Mouse (Mus musculus): ENCODE measurements at regions not wholly inside any gene's neighbourhood (a gene's known extent, or its start where the extent isn't known, plus 50 kb on each side); places are given as distances from the start of the nearest gene placed in this dataset.

DNA sequence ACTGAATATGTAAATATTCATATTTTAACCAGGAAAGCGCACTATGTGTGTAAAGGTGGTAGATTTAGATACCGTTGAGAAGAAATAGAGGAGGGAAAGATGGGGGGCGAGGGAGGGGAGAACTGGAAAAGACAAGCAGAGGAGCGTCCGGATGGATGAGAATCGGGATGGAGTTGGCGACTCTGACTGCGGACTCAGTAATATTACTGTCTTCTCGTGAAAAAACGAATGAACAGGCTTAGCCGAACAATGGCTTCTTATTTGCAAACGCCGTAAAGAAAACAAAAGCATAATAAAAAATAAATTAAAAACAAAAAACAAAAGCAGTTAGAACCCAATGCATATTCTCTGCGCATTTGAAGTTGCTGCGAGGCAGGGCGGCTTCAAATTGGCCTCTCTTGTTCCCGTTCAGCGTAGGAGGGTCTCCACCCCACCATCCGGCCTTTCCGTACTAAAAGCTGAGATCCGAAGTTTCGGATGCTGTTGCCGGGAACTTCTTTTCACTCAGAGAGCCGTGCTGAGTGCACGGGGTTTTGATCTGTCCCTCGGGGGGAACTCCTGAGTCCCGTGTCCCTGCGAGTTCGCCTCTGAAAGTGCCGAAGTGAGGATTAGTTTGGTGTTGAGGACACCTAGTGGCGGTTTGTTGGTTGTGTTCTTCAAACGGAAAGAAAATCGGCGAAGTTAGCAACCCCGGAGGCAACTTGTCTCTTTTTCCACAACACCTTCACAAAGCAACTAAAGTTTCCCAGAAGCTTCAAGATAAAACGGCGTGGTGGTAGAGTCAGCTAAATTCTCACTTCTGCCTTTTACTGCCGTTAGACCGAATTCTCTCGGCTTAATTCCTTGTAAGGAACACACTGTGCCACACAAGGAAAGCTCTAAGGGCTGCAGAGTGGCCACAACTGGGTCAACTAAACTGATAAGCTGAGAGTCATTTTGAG lies 154.7 kb upstream of the Dmrta1 start:
- Histone ChIP-seq H3K9ac (replicated peaks; ENCODE audit: low read depth, low read length) (no peak overlapping the region), H3K4me1 (ENCODE audit: control insufficient read depth, insufficient read depth) (0 out of 2 replicates have a peak, but pooled peaks cover 5% of the 10 kb centered on the region), H3K36me3 (replicated peaks; ENCODE audit: control insufficient read depth, insufficient read depth, low read length) (no peaks in the 10 kb centered on the region), H3K4me2 (ENCODE audit: low read depth, low read length) (peak overlapping the region; percentile 90), H3K4me3 (ENCODE audit: low read depth, low read length) (peak overlapping the region; percentile 56), H3K27ac (ENCODE audit: low read depth) (no peak overlapping the region), H3K27me3 (ENCODE audit: control insufficient read depth, insufficient read depth, low read length) (peaks cover 21% of the 10 kb centered on the region; the same call in 1 of the 2 replicates), H3K9me3 (replicated peaks; ENCODE audit: control insufficient read depth, low read length) (no peaks in the 10 kb centered on the region)
- ATAC-seq (ENCODE audit: insufficient read depth, low read depth) (peak; percentile 63), DNase-seq (ENCODE audit: low spot score) (peak; percentile 63)
- TF ChIP-seq EP300 (IDR thresholded peaks at IDR 0.05; ENCODE audit: low read depth): no peak
- TF ChIP-seq CTCF (IDR thresholded peaks at IDR 0.05; ENCODE audit: low read depth): peak; percentile 77
- WGBS: 2% methylated on average over 40 of the region's 40 CpGs

DNA sequence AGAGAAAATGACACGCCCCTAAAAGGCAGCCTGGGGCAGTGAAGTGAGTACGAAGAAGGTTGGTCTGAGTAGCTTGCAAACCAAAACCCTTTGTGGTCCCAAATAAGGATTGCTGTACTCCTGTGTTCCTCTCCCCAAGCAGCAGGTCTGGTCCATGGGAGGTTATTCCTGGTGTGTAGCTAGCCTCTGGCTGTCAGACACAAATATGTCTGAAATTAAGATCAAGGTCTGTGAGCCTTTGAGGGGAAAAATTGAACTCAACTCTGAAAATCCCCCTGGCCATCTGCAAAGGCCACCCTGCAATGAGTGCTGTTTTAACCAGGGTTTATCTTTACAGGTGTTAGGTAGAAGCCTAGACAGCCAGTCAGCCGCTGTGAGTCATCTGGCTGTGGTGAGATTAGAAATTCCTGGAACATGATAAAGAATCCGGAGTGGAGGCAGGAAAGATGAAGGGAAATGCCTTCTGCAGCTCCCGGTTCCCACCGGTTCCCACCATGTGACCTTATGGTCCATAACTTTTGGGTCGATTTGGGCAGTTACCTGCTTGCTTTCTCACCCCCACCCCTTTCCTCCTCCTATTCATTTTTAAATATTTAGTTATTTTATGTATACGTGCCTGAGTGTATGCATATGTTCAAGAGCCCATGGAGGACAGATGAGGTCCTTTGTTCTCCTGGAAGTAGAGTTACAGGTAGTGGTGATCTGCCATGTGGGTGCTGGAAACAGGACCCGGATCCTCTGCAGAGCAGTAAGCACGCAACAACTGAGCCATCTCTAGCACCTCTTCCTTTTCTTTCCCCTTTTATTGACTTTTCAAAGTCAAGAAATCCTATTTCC lies 155.6 kb upstream of the Dmrta1 start:
- DNase-seq (ENCODE audit: low spot score) (no peak), ATAC-seq (ENCODE audit: insufficient read depth, low read depth) (no peak)
- Histone ChIP-seq H3K36me3 (replicated peaks; ENCODE audit: control insufficient read depth, insufficient read depth, low read length) (no peaks in the 10 kb centered on the region), H3K4me2 (ENCODE audit: low read depth, low read length) (peak overlapping the region; percentile 90), H3K9me3 (replicated peaks; ENCODE audit: control insufficient read depth, low read length) (no peaks in the 10 kb centered on the region), H3K9ac (replicated peaks; ENCODE audit: low read depth, low read length) (no peak overlapping the region), H3K27ac (ENCODE audit: low read depth) (no peak overlapping the region), H3K4me1 (ENCODE audit: control insufficient read depth, insufficient read depth) (0 out of 2 replicates have a peak, but pooled peaks cover 5% of the 10 kb centered on the region), H3K4me3 (ENCODE audit: low read depth, low read length) (peak overlapping the region; percentile 56), H3K27me3 (ENCODE audit: control insufficient read depth, insufficient read depth, low read length) (peaks cover 21% of the 10 kb centered on the region; the same call in 1 of the 2 replicates)
- TF ChIP-seq EP300 (IDR thresholded peaks at IDR 0.05; ENCODE audit: low read depth): no peak
- TF ChIP-seq CTCF (IDR thresholded peaks at IDR 0.05; ENCODE audit: low read depth): no peak
- WGBS: 10% methylated on average over 10 of the region's 10 CpGs

DNA sequence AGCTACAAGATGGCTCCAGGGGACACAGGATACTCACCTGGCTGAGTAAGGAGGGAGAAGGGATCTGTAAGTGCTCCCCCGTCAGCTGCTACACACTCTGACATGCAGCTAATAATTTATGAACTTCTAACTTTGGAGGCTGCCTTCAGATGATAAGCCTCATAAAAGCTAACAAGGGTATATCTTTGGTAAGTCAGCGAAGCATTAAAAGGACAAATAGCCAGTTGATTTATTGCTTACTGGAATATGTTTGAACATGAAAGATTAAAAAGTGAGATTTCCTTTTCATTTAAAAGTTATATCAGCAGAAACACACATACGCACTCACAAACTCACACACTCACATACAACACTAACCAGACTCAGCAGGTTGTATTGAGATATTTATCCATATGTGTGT lies 161.2 kb upstream of the Dmrta1 start:
- no peaks in the 10 kb centered on the region for H3K4me1 ChIP-seq (ENCODE audit: control insufficient read depth, insufficient read depth)
- H3K27me3 ChIP-seq (ENCODE audit: control insufficient read depth, insufficient read depth, low read length): peaks cover 7% of the 10 kb centered on the region; the same call in 1 of the 2 replicates
- H3K9ac ChIP-seq (replicated peaks; ENCODE audit: low read depth, low read length): no peak overlapping the region
- H3K4me3 ChIP-seq (ENCODE audit: low read depth, low read length): no peak overlapping the region
- no peak for TF ChIP-seq CTCF (IDR thresholded peaks at IDR 0.05; ENCODE audit: low read depth)
- no peak for TF ChIP-seq EP300 (IDR thresholded peaks at IDR 0.05; ENCODE audit: low read depth)
- no peaks in the 10 kb centered on the region for H3K36me3 ChIP-seq (replicated peaks; ENCODE audit: control insufficient read depth, insufficient read depth, low read length)
- WGBS: 72% methylated on average over 3 of the region's 3 CpGs
- no peak overlapping the region for H3K27ac ChIP-seq (ENCODE audit: low read depth)
- H3K9me3 ChIP-seq (replicated peaks; ENCODE audit: control insufficient read depth, low read length): no peaks in the 10 kb centered on the region
- no peak overlapping the region for H3K4me2 ChIP-seq (ENCODE audit: low read depth, low read length)
- ATAC-seq (ENCODE audit: insufficient read depth, low read depth) (no peak), DNase-seq (ENCODE audit: low spot score) (no peak)

- no peak overlapping the region for H3K4me2 ChIP-seq (ENCODE audit: low read depth, low read length)
- H3K36me3 ChIP-seq (replicated peaks; ENCODE audit: control insufficient read depth, insufficient read depth, low read length): no peaks in the 10 kb centered on the region
- DNase-seq (ENCODE audit: low spot score) (no peak), ATAC-seq (ENCODE audit: insufficient read depth, low read depth) (no peak)
- 28% methylated on average over 7 of the region's 7 CpGs for WGBS
- no peaks in the 10 kb centered on the region for H3K9me3 ChIP-seq (replicated peaks; ENCODE audit: control insufficient read depth, low read length)
- no peak overlapping the region for H3K4me3 ChIP-seq (ENCODE audit: low read depth, low read length)
- no peak overlapping the region for H3K27ac ChIP-seq (ENCODE audit: low read depth)
- H3K4me1 ChIP-seq (ENCODE audit: control insufficient read depth, insufficient read depth): no peaks in the 10 kb centered on the region
- H3K27me3 ChIP-seq (ENCODE audit: control insufficient read depth, insufficient read depth, low read length): no peaks in the 10 kb centered on the region
- H3K9ac ChIP-seq (replicated peaks; ENCODE audit: low read depth, low read length): no peak overlapping the region
- TF ChIP-seq EP300 (IDR thresholded peaks at IDR 0.05; ENCODE audit: low read depth) (no peak), CTCF (IDR thresholded peaks at IDR 0.05; ENCODE audit: low read depth) (no peak)
Measured at GRCm38 (mm10) chr4:89515823-89516411, 163.3 kb upstream of the Dmrta1 start.

- Histone ChIP-seq H3K4me2 (ENCODE audit: low read depth, low read length) (no peak overlapping the region), H3K36me3 (replicated peaks; ENCODE audit: control insufficient read depth, insufficient read depth, low read length) (no peaks in the 10 kb centered on the region), H3K27ac (ENCODE audit: low read depth) (no peak overlapping the region), H3K9ac (replicated peaks; ENCODE audit: low read depth, low read length) (no peak overlapping the region), H3K4me3 (ENCODE audit: low read depth, low read length) (no peak overlapping the region), H3K4me1 (ENCODE audit: control insufficient read depth, insufficient read depth) (no peaks in the 10 kb centered on the region), H3K27me3 (ENCODE audit: control insufficient read depth, insufficient read depth, low read length) (no peaks in the 10 kb centered on the region), H3K9me3 (replicated peaks; ENCODE audit: control insufficient read depth, low read length) (no peaks in the 10 kb centered on the region)
- 65% methylated on average over 7 of the region's 7 CpGs for WGBS
- DNase-seq (ENCODE audit: low spot score) (no peak), ATAC-seq (ENCODE audit: insufficient read depth, low read depth) (no peak)
- TF ChIP-seq EP300 (IDR thresholded peaks at IDR 0.05; ENCODE audit: low read depth): no peak
- no peak for TF ChIP-seq CTCF (IDR thresholded peaks at IDR 0.05; ENCODE audit: low read depth)
Measured at GRCm38 (mm10) chr4:89514981-89515380, 164.3 kb upstream of the Dmrta1 start.
